ENCODE assay signal across 32 mouse cellular contexts in the genomic region with DNA sequence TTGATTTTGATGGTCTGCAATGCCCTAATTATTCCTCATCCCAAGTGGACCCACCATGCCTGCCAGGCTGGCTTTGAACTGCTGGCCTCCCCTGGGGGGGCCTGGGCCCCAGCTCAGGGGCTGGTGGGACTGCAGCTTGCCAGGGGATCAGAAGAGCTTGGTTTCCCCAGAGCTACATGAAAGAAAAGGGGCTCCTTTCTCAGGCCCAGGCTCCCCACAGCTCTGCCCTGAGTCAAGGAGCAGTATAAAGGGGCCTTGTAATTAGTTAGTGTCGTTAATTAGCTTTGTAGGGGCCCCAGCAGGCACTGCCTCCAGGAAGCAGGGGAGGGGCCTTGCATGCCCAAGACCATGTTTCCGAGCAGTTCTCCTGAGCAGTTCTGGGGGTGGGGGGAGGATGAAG.
A peak's percentile ranks its signal among the peaks of the same experiment; 100 is the strongest.
DNase-seq lines count a peak whose midpoint lies in the region; ATAC-seq and TF ChIP-seq lines count a peak whose summit lies in the region.
"Had no signal": no experiment of that assay in that cellular context is flagged by ENCODE, and none has a peak within 500 bp of the region (broad histone marks: within the 10 kb centered on the region; RNA-seq: fewer than 3 reads in every experiment).

No protein-coding gene starts in this region.

- no peak overlapping the region for H3K9ac ChIP-seq in hindbrain, embryonic 13.5 days
- no peak overlapping the region for H3K9ac ChIP-seq in hindbrain, postnatal 0 days (replicated peaks; ENCODE audit: low read length)
- 0 out of 2 replicates have a peak overlapping the region, but pooled peaks have one; percentile 14 for H3K9ac ChIP-seq in neural tube, embryonic 12.5 days
- no peak overlapping the region for H3K9ac ChIP-seq in neural tube, embryonic 15.5 days (replicated peaks)
- no peak overlapping the region for H3K9ac ChIP-seq in forebrain, postnatal 0 days
- H3K9ac ChIP-seq in midbrain, postnatal 0 days (replicated peaks; ENCODE audit: low read length, poor library complexity, severe bottlenecking): no peak overlapping the region
- H3K9ac ChIP-seq: embryonic facial prominence, embryonic 15.5 days; heart, embryonic 15.5 days; hindbrain, embryonic 14.5 days; intestine, embryonic 15.5 days; limb, embryonic 15.5 days; liver, embryonic 13.5 days; stomach, embryonic 15.5 days had no signal

- TF ChIP-seq CTCF in hindbrain, postnatal 0 days (IDR thresholded peaks at IDR 0.05; ENCODE audit: low read depth): no peak
- TF ChIP-seq CTCF in forebrain, postnatal 0 days (IDR thresholded peaks at IDR 0.05; ENCODE audit: low read depth): no peak
- TF ChIP-seq CTCF in midbrain, postnatal 0 days (IDR thresholded peaks at IDR 0.05): no peak

- DNase-seq in hindbrain, postnatal 0 days (ENCODE audit: low spot score): no peak
- DNase-seq in forebrain, postnatal 0 days: no peak
- no peak for DNase-seq in midbrain, postnatal 0 days (ENCODE audit: low spot score)
- DNase-seq in heart, postnatal 4 days: no peak
- DNase-seq: adrenal gland, postnatal 25 days; cerebellum, adult 2 months; cerebellum, postnatal 14 days; gastrocnemius, postnatal 25 days; heart, adult 11 months; kidney, adult 2 months; kidney, postnatal 36 days; layer of hippocampus, postnatal 36 days; left cerebral cortex, postnatal 4 days; liver, embryonic 13.5 days; lung, adult 18-20 months; lung, postnatal 4 days; right cerebral cortex, postnatal 14 days had no signal

- 0 out of 2 replicates have a peak overlapping the region, but pooled peaks have one; percentile 19 for H3K27ac ChIP-seq in hindbrain, embryonic 13.5 days
- no peak overlapping the region for H3K27ac ChIP-seq in hindbrain, postnatal 0 days
- no peak overlapping the region for H3K27ac ChIP-seq in neural tube, embryonic 12.5 days
- no peak overlapping the region for H3K27ac ChIP-seq in neural tube, embryonic 15.5 days (replicated peaks)
- H3K27ac ChIP-seq in forebrain, postnatal 0 days (ENCODE audit: low read depth, low read length): no peak overlapping the region
- H3K27ac ChIP-seq in midbrain, postnatal 0 days (ENCODE audit: low read depth, low read length): no peak overlapping the region
- H3K27ac ChIP-seq: embryonic facial prominence, embryonic 10.5 days; embryonic facial prominence, embryonic 15.5 days; heart, embryonic 10.5 days; heart, embryonic 15.5 days; hindbrain, embryonic 14.5 days; intestine, embryonic 15.5 days; layer of hippocampus, adult 2 months; limb, embryonic 15.5 days; liver, embryonic 13.5 days; stomach, embryonic 15.5 days had no signal

- H3K4me3 ChIP-seq in hindbrain, embryonic 13.5 days: no peak overlapping the region
- no peak overlapping the region for H3K4me3 ChIP-seq in hindbrain, postnatal 0 days (ENCODE audit: low read length)
- no peak overlapping the region for H3K4me3 ChIP-seq in neural tube, embryonic 12.5 days
- H3K4me3 ChIP-seq in neural tube, embryonic 15.5 days (replicated peaks): no peak overlapping the region
- no peak overlapping the region for H3K4me3 ChIP-seq in forebrain, postnatal 0 days (ENCODE audit: low read depth, low read length)
- no peak overlapping the region for H3K4me3 ChIP-seq in midbrain, postnatal 0 days (ENCODE audit: low read depth, low read length)
- H3K4me3 ChIP-seq: embryonic facial prominence, embryonic 10.5 days; embryonic facial prominence, embryonic 15.5 days; heart, embryonic 10.5 days; heart, embryonic 15.5 days; intestine, embryonic 15.5 days; layer of hippocampus, adult 2 months; limb, embryonic 15.5 days; liver, embryonic 13.5 days; megakaryocyte, embryonic 14.5 days; stomach, embryonic 15.5 days had no signal

- no peaks in the 10 kb centered on the region for H3K36me3 ChIP-seq in hindbrain, embryonic 13.5 days
- no peaks in the 10 kb centered on the region for H3K36me3 ChIP-seq in hindbrain, postnatal 0 days (ENCODE audit: insufficient read depth, low read length)
- H3K36me3 ChIP-seq in neural tube, embryonic 12.5 days: no peaks in the 10 kb centered on the region
- no peaks in the 10 kb centered on the region for H3K36me3 ChIP-seq in neural tube, embryonic 15.5 days
- H3K36me3 ChIP-seq in forebrain, postnatal 0 days (ENCODE audit: insufficient read depth): no peaks in the 10 kb centered on the region
- H3K36me3 ChIP-seq in midbrain, postnatal 0 days (ENCODE audit: insufficient read depth, low read length): no peaks in the 10 kb centered on the region
- H3K36me3 ChIP-seq: embryonic facial prominence, embryonic 10.5 days; embryonic facial prominence, embryonic 15.5 days; heart, embryonic 10.5 days; heart, embryonic 15.5 days; intestine, embryonic 15.5 days; limb, embryonic 15.5 days; liver, embryonic 13.5 days; stomach, embryonic 15.5 days had no signal

- ATAC-seq in hindbrain, embryonic 13.5 days (ENCODE audit: low FRiP score): no peak
- ATAC-seq in hindbrain, postnatal 0 days: no peak
- ATAC-seq in neural tube, embryonic 12.5 days (ENCODE audit: low FRiP score, low read depth): no peak
- ATAC-seq in neural tube, embryonic 15.5 days (ENCODE audit: low FRiP score): no peak
- ATAC-seq in forebrain, postnatal 0 days: peak; percentile 18; the same call in 1 of the 2 replicates
- ATAC-seq in midbrain, postnatal 0 days (ENCODE audit: low FRiP score): peak; percentile 44; the same call in 1 of the 2 replicates
- ATAC-seq: CD4-positive, CD25-positive, alpha-beta regulatory T cell, adult 4 months; intestine, embryonic 15.5 days; lung, postnatal 0 days had no signal

- 18% methylated on average over 2 of the region's 2 CpGs for WGBS in hindbrain, embryonic 13.5 days
- WGBS in hindbrain, postnatal 0 days: 25% methylated on average over 2 of the region's 2 CpGs
- WGBS in neural tube, embryonic 12.5 days: 8% methylated on average over 2 of the region's 2 CpGs
- 13% methylated on average over 2 of the region's 2 CpGs for WGBS in neural tube, embryonic 15.5 days
- 15% methylated on average over 2 of the region's 2 CpGs for WGBS in forebrain, postnatal 0 days
- 30% methylated on average over 2 of the region's 2 CpGs for WGBS in midbrain, postnatal 0 days

- no peak overlapping the region for H3K4me2 ChIP-seq in hindbrain, embryonic 13.5 days
- no peak overlapping the region for H3K4me2 ChIP-seq in hindbrain, postnatal 0 days (ENCODE audit: low read depth, low read length)
- no peak overlapping the region for H3K4me2 ChIP-seq in neural tube, embryonic 12.5 days (replicated peaks)
- no peak overlapping the region for H3K4me2 ChIP-seq in neural tube, embryonic 15.5 days
- no peak overlapping the region for H3K4me2 ChIP-seq in forebrain, postnatal 0 days (ENCODE audit: low read depth)
- H3K4me2 ChIP-seq in midbrain, postnatal 0 days (ENCODE audit: low read depth, low read length, poor library complexity, severe bottlenecking): no peak overlapping the region
- H3K4me2 ChIP-seq: embryonic facial prominence, embryonic 15.5 days; heart, embryonic 15.5 days; hindbrain, embryonic 14.5 days; intestine, embryonic 15.5 days; limb, embryonic 15.5 days; liver, embryonic 13.5 days; stomach, embryonic 15.5 days had no signal

- H3K9me3 ChIP-seq in hindbrain, embryonic 13.5 days: no peaks in the 10 kb centered on the region
- no peaks in the 10 kb centered on the region for H3K9me3 ChIP-seq in hindbrain, postnatal 0 days (ENCODE audit: low read length)
- no peaks in the 10 kb centered on the region for H3K9me3 ChIP-seq in neural tube, embryonic 12.5 days
- H3K9me3 ChIP-seq in neural tube, embryonic 15.5 days (replicated peaks): no peaks in the 10 kb centered on the region
- no peaks in the 10 kb centered on the region for H3K9me3 ChIP-seq in forebrain, postnatal 0 days (ENCODE audit: low read length)
- no peaks in the 10 kb centered on the region for H3K9me3 ChIP-seq in midbrain, postnatal 0 days (ENCODE audit: low read length)
- H3K9me3 ChIP-seq: embryonic facial prominence, embryonic 10.5 days; embryonic facial prominence, embryonic 15.5 days; heart, embryonic 10.5 days; heart, embryonic 15.5 days; intestine, embryonic 15.5 days; limb, embryonic 15.5 days; liver, embryonic 13.5 days; stomach, embryonic 15.5 days had no signal

- H3K4me1 ChIP-seq in hindbrain, embryonic 13.5 days (replicated peaks): peaks cover 42% of the 10 kb centered on the region
- H3K4me1 ChIP-seq in hindbrain, postnatal 0 days (ENCODE audit: insufficient read depth, low read length): peaks cover 8% of the 10 kb centered on the region
- H3K4me1 ChIP-seq in neural tube, embryonic 12.5 days: peaks cover 19% of the 10 kb centered on the region
- peaks cover 30% of the 10 kb centered on the region for H3K4me1 ChIP-seq in neural tube, embryonic 15.5 days
- H3K4me1 ChIP-seq in forebrain, postnatal 0 days (ENCODE audit: insufficient read depth): no peaks in the 10 kb centered on the region; the same call in 1 of the 2 replicates
- no peaks in the 10 kb centered on the region for H3K4me1 ChIP-seq in midbrain, postnatal 0 days (ENCODE audit: insufficient read depth, low read length)
- H3K4me1 ChIP-seq: heart, embryonic 15.5 days; intestine, embryonic 15.5 days; stomach, embryonic 15.5 days had no signal

- H3K27me3 ChIP-seq in hindbrain, embryonic 13.5 days: 0 out of 2 replicates have a peak, but pooled peaks cover 9% of the 10 kb centered on the region
- H3K27me3 ChIP-seq in hindbrain, postnatal 0 days (ENCODE audit: insufficient read depth, low read length): no peaks in the 10 kb centered on the region
- 0 out of 2 replicates have a peak, but pooled peaks cover 5% of the 10 kb centered on the region for H3K27me3 ChIP-seq in neural tube, embryonic 12.5 days (replicated peaks)
- peaks cover 10% of the 10 kb centered on the region; the same call in 1 of the 2 replicates for H3K27me3 ChIP-seq in neural tube, embryonic 15.5 days (replicated peaks)
- H3K27me3 ChIP-seq in forebrain, postnatal 0 days (ENCODE audit: insufficient read depth, low read length): no peaks in the 10 kb centered on the region
- H3K27me3 ChIP-seq in midbrain, postnatal 0 days (ENCODE audit: insufficient read depth, low read length): no peaks in the 10 kb centered on the region
- H3K27me3 ChIP-seq: intestine, embryonic 15.5 days; limb, embryonic 15.5 days; stomach, embryonic 15.5 days had no signal

Comparison
In these comparisons a context has a peak if more than half of its experiments do, and no peak if none do; other contexts are left out.
1. ATAC-seq: peak in forebrain, postnatal 0 days (single experiment) and midbrain, postnatal 0 days (single experiment); none in hindbrain, embryonic 13.5 days (single experiment), hindbrain, postnatal 0 days (single experiment), neural tube, embryonic 12.5 days (single experiment) and neural tube, embryonic 15.5 days (single experiment).